Mouse (Mus musculus): ENCODE results near the gene Rpl18.

GRCm38 (mm10) chr7:45719738-45720412 is 4.6 kb downstream of the Rpl18 start:
- TF ChIP-seq CTCF (IDR thresholded peaks at IDR 0.05; ENCODE audit: low read depth, low read length), result no peak
- no peak for TF ChIP-seq POLR2A (IDR thresholded peaks at IDR 0.05; ENCODE audit: borderline replicate concordance, low read depth, low read length)
